Mouse (Mus musculus) adrenal gland, postnatal 36 days (tissue): ENCODE measurements around the gene Rabl6. TPM values are rescaled to one million over a fixed set of nuclear protein-coding genes. Genes with fewer than 3 reads are reported as not detected.

Source experiments
- DNase-seq, 2 experiments: peaks; one replicate each; pipeline ENCODE4 v3.0.0; 2021; ENCODE audit warnings: mixed read lengths in 1 of 2
- total RNA-seq, 2 experiments: library from RNA; stranded (reverse); gene quantifications; 2 replicates each; pipeline ENCODE4 v1.2.3; 2021

Gene Rabl6
- total RNA-seq, 2 experiments from 2014 or later: 85.4 to 97.5 TPM

GRCm38 (mm10) chr2:25596765-25597510, 11.4 kb downstream of the Rabl6 start:
- no peak for DNase-seq

GRCm38 (mm10) chr2:25591863-25592262, 16.5 kb downstream of the Rabl6 start:
- DNase-seq: peak in 1 of 2 experiments; percentile 65

GRCm38 (mm10) chr2:25588227-25588907, 20.0 kb downstream of the Rabl6 start:
- no peak for DNase-seq

- DNase-seq: no peak
These were observed 21.0 kb downstream of the Rabl6 start for GRCm38 (mm10) chr2:25587290-25587689.

GRCm38 (mm10) chr2:25585601-25586000, 22.7 kb downstream of the Rabl6 start:
- no peak for DNase-seq

- DNase-seq: no peak
These were observed 23.5 kb downstream of the Rabl6 start for GRCm38 (mm10) chr2:25584856-25585255.

- no peak for DNase-seq
These were observed 24.2 kb downstream of the Rabl6 start for GRCm38 (mm10) chr2:25584152-25584551.

GRCm38 (mm10) chr2:25583571-25583970, 24.8 kb downstream of the Rabl6 start:
- DNase-seq: no peak

- DNase-seq: no peak
These were observed 25.2 kb downstream of the Rabl6 start for GRCm38 (mm10) chr2:25583120-25583481.

GRCm38 (mm10) chr2:25582466-25583119, 25.7 kb downstream of the Rabl6 start:
- DNase-seq: peak in 1 of 2 experiments; percentile 56

- no peak for DNase-seq
These were observed 26.4 kb downstream of the Rabl6 start for GRCm38 (mm10) chr2:25581901-25582301.

GRCm38 (mm10) chr2:25581294-25581864, 26.9 kb downstream of the Rabl6 start, which contains the start of gene Ajm1:
Gene Ajm1, minus strand, starts transcription at chr2:25581757.
- peak; percentile 56 to 72 for DNase-seq

GRCm38 (mm10) chr2:25580621-25581101, 27.7 kb downstream of the Rabl6 start:
- DNase-seq: no peak

GRCm38 (mm10) chr2:25579737-25580460, 28.4 kb downstream of the Rabl6 start:
- DNase-seq: no peak

GRCm38 (mm10) chr2:25578796-25579736, 29.3 kb downstream of the Rabl6 start:
- no peak for DNase-seq

GRCm38 (mm10) chr2:25577951-25578795, 30.1 kb downstream of the Rabl6 start:
- DNase-seq: no peak

- no peak for DNase-seq
These were observed 31.1 kb downstream of the Rabl6 start for GRCm38 (mm10) chr2:25576965-25577891.

GRCm38 (mm10) chr2:25576028-25576850, 32.1 kb downstream of the Rabl6 start:
- DNase-seq: no peak
